Mouse (Mus musculus) hindbrain, embryonic 14.5 days (tissue): ENCODE results near the gene Mknk2. TPM values are rescaled to one million over a fixed set of nuclear protein-coding genes. Genes with fewer than 3 reads are reported as not detected.
A peak's percentile ranks its signal among the peaks of the same experiment; 100 is the strongest.

Experiments
- ATAC-seq: fragments of 200-750 bp; cut with Nextera tagmentation; 2 replicates; pipeline ENCODE4 v1.8.0; 2017; ENCODE audit warnings: moderate number of reproducible peaks, mild to moderate bottlenecking, moderate TSS enrichment, moderate library complexity; ENCODE audit not compliant: low FRiP score
- DNase-seq: peaks from one replicate; pipeline ENCODE4 v3.0.0-alpha.2; 2015; ENCODE audit warnings: low spot score
- H3K27ac ChIP-seq: fragments of 300-500 bp; sonication (generic); 2 replicates; pipeline ENCODE4 v1.5.1; 2014; ENCODE audit warnings: mild to moderate bottlenecking, moderate library complexity
- H3K27me3 ChIP-seq: fragments of 300-500 bp; sonication (generic); 2 replicates; pipeline ENCODE4 v1.6.1; 2014; ENCODE audit warnings: mild to moderate bottlenecking, low read length, mixed read lengths; ENCODE audit not compliant: control insufficient read depth, insufficient read depth
- H3K36me3 ChIP-seq: fragments of 300-500 bp; sonication (generic); replicated peaks from 2 replicates; pipeline ENCODE4 v1.6.1; 2014; ENCODE audit not compliant: control insufficient read depth, insufficient read depth
- H3K4me1 ChIP-seq: fragments of 300-500 bp; sonication (generic); replicated peaks from 2 replicates; pipeline ENCODE4 v1.6.1; 2014; ENCODE audit warnings: antibody characterized with exemption, low read length, mixed read lengths; ENCODE audit not compliant: control insufficient read depth, insufficient read depth
- H3K4me2 ChIP-seq: fragments of 300-500 bp; sonication (generic); replicated peaks from 2 replicates; pipeline ENCODE4 v1.6.1; 2014; ENCODE audit warnings: mild to moderate bottlenecking, moderate library complexity
- H3K4me3 ChIP-seq: fragments of 300-500 bp; sonication (generic); replicated peaks from 2 replicates; pipeline ENCODE4 v1.5.1; 2014; ENCODE audit warnings: mild to moderate bottlenecking, low read length
- H3K9ac ChIP-seq: fragments of 300-500 bp; sonication (generic); 2 replicates; pipeline ENCODE4 v1.6.1; 2014
- H3K9me3 ChIP-seq: fragments of 300-500 bp; sonication (generic); 2 replicates; pipeline ENCODE4 v1.6.1; 2016; ENCODE audit warnings: low read length; ENCODE audit not compliant: control insufficient read depth
- WGBS: fragments of 180-500 bp; shearing (Covaris S2); extraction: QIAGEN DNeasy Blood & Tissue Kit; methylation state at CpG from one replicate; pipeline ENCODE4 v1.1.7; 2014; 5-methylcytosine and 5-hydroxymethylcytosine counted together
- polyA plus RNA-seq: library from polyadenylated mRNA; unstranded; fragments of >200 nt; fragmentation: Nextera tagmentation; extraction: Ambion mirVana; gene quantifications from 2 replicates; pipeline ENCODE4 v1.2.1, GENCODE M21; 2014

The Mknk2 gene
- polyA plus RNA-seq, 1 experiment from 2014 or later: 53.8 TPM

- H3K4me1 ChIP-seq: no peaks in the 10 kb centered on the region; the same call in 1 of the 2 replicates
- no peaks in the 10 kb centered on the region for H3K27me3 ChIP-seq
- no peak overlapping the region for H3K27ac ChIP-seq
- H3K4me2 ChIP-seq: no peak overlapping the region
- no peak overlapping the region for H3K9ac ChIP-seq
- DNase-seq: no peak
- no peak overlapping the region for H3K4me3 ChIP-seq
- no peak for ATAC-seq
- no peaks in the 10 kb centered on the region for H3K9me3 ChIP-seq
- 72% methylated on average over 10 of the region's 10 CpGs for WGBS
- H3K36me3 ChIP-seq: peaks cover 59% of the 10 kb centered on the region
Observed at GRCm38 (mm10) chr10:80665981-80666733, 11.8 kb downstream of the Mknk2 start.

GRCm38 (mm10) chr10:80665459-80665858, 12.5 kb downstream of the Mknk2 start:
- WGBS: 65% methylated on average over 4 of the region's 4 CpGs
- peaks cover 52% of the 10 kb centered on the region for H3K36me3 ChIP-seq
- H3K4me2 ChIP-seq: no peak overlapping the region
- H3K9ac ChIP-seq: no peak overlapping the region
- H3K4me3 ChIP-seq: no peak overlapping the region
- no peaks in the 10 kb centered on the region for H3K27me3 ChIP-seq
- H3K27ac ChIP-seq: no peak overlapping the region
- no peak for ATAC-seq
- no peaks in the 10 kb centered on the region for H3K9me3 ChIP-seq
- no peaks in the 10 kb centered on the region; the same call in 1 of the 2 replicates for H3K4me1 ChIP-seq
- no peak for DNase-seq

DNA sequence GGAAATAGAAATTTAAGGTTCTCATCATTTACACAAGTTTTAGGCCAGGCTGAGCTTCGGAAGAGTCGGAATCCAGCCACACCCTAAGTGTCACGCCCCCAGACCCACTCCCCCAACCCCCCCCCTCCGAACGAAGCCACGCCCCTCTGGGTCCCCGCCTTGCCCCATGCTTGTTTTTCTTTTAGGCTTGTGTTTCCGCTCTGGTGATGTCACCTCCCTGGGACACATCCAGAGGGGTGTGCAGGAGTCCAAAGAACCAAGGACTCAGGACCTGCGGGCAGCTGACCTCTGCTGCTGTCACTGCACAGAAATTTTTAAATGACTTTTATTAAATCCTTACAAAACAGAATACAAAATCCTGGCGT, 12.9 kb downstream of the Mknk2 start:
- WGBS: 25% methylated on average over 10 of the region's 10 CpGs
- no peak overlapping the region for H3K27ac ChIP-seq

DNA sequence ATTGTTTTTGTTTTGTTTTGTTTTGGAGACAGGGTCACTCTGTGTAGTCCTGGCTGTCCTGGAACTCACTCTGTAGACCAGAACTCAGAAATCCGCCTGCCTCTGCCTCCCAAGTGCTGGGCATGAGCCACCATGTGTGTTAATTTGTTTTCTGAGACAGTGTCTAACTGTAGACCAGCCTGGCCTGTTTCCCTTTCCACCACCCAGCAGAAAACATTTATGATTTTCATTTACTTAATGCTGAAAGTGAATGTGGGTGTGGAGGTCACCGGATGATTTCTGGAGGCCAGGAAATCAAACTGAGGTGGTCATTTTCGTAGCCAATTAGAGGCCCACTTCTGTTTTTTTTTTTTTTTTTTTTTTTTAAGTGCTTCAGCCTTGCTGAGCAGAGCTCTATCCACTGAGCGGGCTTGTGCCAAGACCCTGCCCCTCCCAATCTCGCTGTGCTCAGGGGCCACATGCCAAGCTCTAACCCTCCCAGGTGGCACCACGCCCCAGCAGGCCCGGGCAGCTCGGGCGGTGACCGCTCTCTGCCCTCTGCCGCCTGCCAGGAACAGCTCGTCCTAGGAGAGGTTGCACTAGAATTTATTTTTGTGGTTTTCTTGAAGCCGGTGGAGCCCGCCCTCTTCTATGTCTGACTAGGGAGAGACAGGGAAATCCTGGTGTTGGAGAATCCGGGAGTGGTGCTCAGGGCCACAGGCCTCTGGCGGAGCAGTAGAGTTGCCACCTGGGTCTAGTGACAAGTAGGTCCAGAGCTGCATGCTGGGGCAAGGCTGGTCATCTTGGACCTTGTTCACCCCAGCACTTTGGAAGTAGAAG, 13.5 kb downstream of the Mknk2 start:
- no peaks in the 10 kb centered on the region for H3K27me3 ChIP-seq
- no peaks in the 10 kb centered on the region for H3K9me3 ChIP-seq
- 46% methylated on average over 16 of the region's 16 CpGs for WGBS
- ATAC-seq (no peak), DNase-seq (no peak)
- H3K9ac ChIP-seq: peak overlapping the region; percentile 11; the same call in 1 of the 2 replicates
- no peaks in the 10 kb centered on the region; the same call in 1 of the 2 replicates for H3K4me1 ChIP-seq
- peaks cover 42% of the 10 kb centered on the region for H3K36me3 ChIP-seq
- H3K27ac ChIP-seq: no peak overlapping the region; the same call in 1 of the 2 replicates
- H3K4me3 ChIP-seq: no peak overlapping the region
- 0 out of 2 replicates have a peak overlapping the region, but pooled peaks have one; percentile 2 for H3K4me2 ChIP-seq

More for the DNA sequence above, 12.9 kb downstream of the Mknk2 start:
- Histone ChIP-seq H3K36me3 (peaks cover 48% of the 10 kb centered on the region), H3K4me3 (no peak overlapping the region), H3K27me3 (no peaks in the 10 kb centered on the region), H3K9me3 (no peaks in the 10 kb centered on the region), H3K4me1 (no peaks in the 10 kb centered on the region; the same call in 1 of the 2 replicates), H3K4me2 (no peak overlapping the region), H3K9ac (peak overlapping the region; percentile 11; the same call in 1 of the 2 replicates)
- DNase-seq (no peak), ATAC-seq (no peak)

DNA sequence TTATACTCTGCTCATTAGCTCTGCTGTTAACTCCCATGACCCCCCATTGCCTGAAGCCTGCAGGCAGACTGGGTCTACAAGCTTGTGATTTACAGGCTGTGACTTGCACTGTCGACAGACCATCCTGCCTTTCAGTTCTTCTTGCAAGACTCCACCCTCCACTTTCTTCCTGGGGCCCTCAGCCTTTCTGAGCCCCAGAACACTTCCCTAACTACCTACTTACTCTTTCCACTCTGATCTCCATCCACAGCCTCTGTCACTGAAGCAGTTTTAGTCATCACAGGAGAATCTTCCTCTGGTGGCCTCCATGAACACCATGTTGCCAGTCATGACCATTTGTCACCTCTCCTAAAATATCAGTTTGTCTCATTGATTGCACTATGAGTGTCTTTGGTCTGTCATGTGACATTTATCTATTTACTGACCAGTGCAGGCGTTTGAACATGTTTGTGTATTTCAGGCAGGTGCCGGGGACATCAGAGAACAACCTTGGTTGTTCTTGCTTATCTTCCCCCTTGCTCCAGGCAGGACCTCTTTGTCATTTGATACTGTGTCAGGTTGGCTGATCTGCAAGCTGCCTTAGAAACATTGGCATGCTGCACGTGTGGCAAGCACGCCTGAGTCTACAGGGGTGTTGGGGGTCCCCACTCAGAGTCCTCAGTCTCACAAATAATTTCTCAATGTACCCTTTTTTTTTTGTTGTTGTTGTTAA, 14.3 kb downstream of the Mknk2 start:
- Histone ChIP-seq H3K27ac (no peak overlapping the region; the same call in 1 of the 2 replicates), H3K9me3 (no peaks in the 10 kb centered on the region), H3K4me1 (peaks cover 5% of the 10 kb centered on the region; the same call in 1 of the 2 replicates), H3K4me3 (no peak overlapping the region), H3K4me2 (no peak overlapping the region), H3K36me3 (peaks cover 34% of the 10 kb centered on the region), H3K27me3 (no peaks in the 10 kb centered on the region), H3K9ac (no peak overlapping the region)
- DNase-seq (no peak), ATAC-seq (no peak)
- WGBS: 67% methylated on average over 5 of the region's 5 CpGs

- H3K4me2 ChIP-seq: no peak overlapping the region
- no peaks in the 10 kb centered on the region for H3K9me3 ChIP-seq
- H3K4me1 ChIP-seq: peaks cover 13% of the 10 kb centered on the region
- H3K9ac ChIP-seq: no peak overlapping the region
- no peak overlapping the region for H3K27ac ChIP-seq
- no peaks in the 10 kb centered on the region for H3K27me3 ChIP-seq
- no peak overlapping the region for H3K4me3 ChIP-seq
- WGBS: 38% methylated on average over 5 of the region's 5 CpGs
- peaks cover 9% of the 10 kb centered on the region for H3K36me3 ChIP-seq
- DNase-seq: no peak
- ATAC-seq: no peak
Observed at GRCm38 (mm10) chr10:80661149-80661548, 16.8 kb downstream of the Mknk2 start.

- no peak overlapping the region for H3K4me3 ChIP-seq
- peak overlapping the region; percentile 32 for H3K4me2 ChIP-seq
- peak overlapping the region; percentile 17; the same call in 1 of the 2 replicates for H3K27ac ChIP-seq
- peak; percentile 87 for DNase-seq
- 14% methylated on average over 10 of the region's 10 CpGs for WGBS
- no peaks in the 10 kb centered on the region for H3K27me3 ChIP-seq
- H3K9me3 ChIP-seq: no peaks in the 10 kb centered on the region
- H3K9ac ChIP-seq: no peak overlapping the region; the same call in 1 of the 2 replicates
- ATAC-seq: no peak
- H3K4me1 ChIP-seq: peaks cover 25% of the 10 kb centered on the region
- no peaks in the 10 kb centered on the region for H3K36me3 ChIP-seq
Observed at GRCm38 (mm10) chr10:80659213-80659612, 18.7 kb downstream of the Mknk2 start.

GRCm38 (mm10) chr10:80658841-80659202, 19.1 kb downstream of the Mknk2 start:
- WGBS: 69% methylated on average over 4 of the region's 4 CpGs
- DNase-seq: no peak
- no peaks in the 10 kb centered on the region for H3K27me3 ChIP-seq
- no peak overlapping the region for H3K9ac ChIP-seq
- H3K27ac ChIP-seq: peak overlapping the region; percentile 17; the same call in 1 of the 2 replicates
- ATAC-seq: no peak
- H3K4me1 ChIP-seq: peaks cover 25% of the 10 kb centered on the region
- no peak overlapping the region for H3K4me2 ChIP-seq
- no peak overlapping the region for H3K4me3 ChIP-seq
- H3K36me3 ChIP-seq: no peaks in the 10 kb centered on the region
- H3K9me3 ChIP-seq: no peaks in the 10 kb centered on the region
